Mouse (Mus musculus): ENCODE data around the gene Crat.

DNA sequence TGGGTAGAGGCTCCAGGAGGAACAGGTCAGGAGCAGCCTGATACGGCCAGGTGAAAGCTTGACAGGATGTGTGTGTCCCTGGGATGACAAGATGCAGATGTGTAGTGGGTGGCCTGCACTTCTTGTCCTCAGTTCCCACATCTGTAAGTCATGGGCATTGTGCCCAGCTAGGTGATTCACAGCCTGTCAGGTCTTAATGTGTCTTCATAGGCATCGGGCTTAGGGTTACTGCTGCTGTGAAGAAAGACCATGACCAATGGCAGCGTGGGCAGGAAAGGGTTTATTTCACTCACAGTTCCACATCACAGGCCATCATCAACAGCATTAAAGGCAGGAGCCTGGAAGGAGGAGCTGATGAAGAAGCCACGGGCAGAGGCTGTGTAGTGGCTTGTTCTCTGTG, 30.0 kb downstream of the Crat start:
- TF ChIP-seq CTCF (IDR thresholded peaks at IDR 0.05; ENCODE audit: low read depth, low read length) = no peak
- no peak for TF ChIP-seq GATA1 (IDR thresholded peaks at IDR 0.05; ENCODE audit: borderline replicate concordance, low read length)
- TF ChIP-seq POLR2AphosphoS5 (IDR thresholded peaks at IDR 0.05; ENCODE audit: insufficient replicate concordance, low read depth, low read length) = no peak
- no peak for TF ChIP-seq GATA2 (IDR thresholded peaks at IDR 0.05; ENCODE audit: borderline replicate concordance, low read depth, low read length)
- TF ChIP-seq TAL1 (conservative IDR thresholded peaks at IDR 0.05; ENCODE audit: low read depth, low read length) = no peak
